Mouse (Mus musculus) neural tube, embryonic 11.5 days (tissue): Measurements from ENCODE around the gene Smarcc1. TPM values are rescaled to one million over a fixed set of nuclear protein-coding genes. Genes with fewer than 3 reads are reported as not detected.

ENCODE experiments used
- ATAC-seq: fragments of 200-750 bp; cut with Nextera tagmentation; 2 replicates; pipeline ENCODE4 v1.8.0; 2017; ENCODE audit warnings: moderate number of reproducible peaks, mild to moderate bottlenecking, moderate TSS enrichment, moderate library complexity; ENCODE audit not compliant: insufficient read depth, low FRiP score, low TSS enrichment
- DNase-seq: peaks from one replicate; pipeline ENCODE4 v3.0.0-alpha.2; 2015; ENCODE audit warnings: low spot score
- H3K27ac ChIP-seq: fragments of 300-500 bp; sonication (generic); 2 replicates; pipeline ENCODE4 v1.5.1; 2014; ENCODE audit warnings: low read depth, mild to moderate bottlenecking, low read length
- H3K27me3 ChIP-seq: fragments of 300-500 bp; sonication (generic); 2 replicates; pipeline ENCODE4 v1.6.1; 2014; ENCODE audit warnings: mild to moderate bottlenecking, low read length, mixed read lengths; ENCODE audit not compliant: control insufficient read depth, insufficient read depth
- H3K36me3 ChIP-seq: fragments of 300-500 bp; sonication (generic); 2 replicates; pipeline ENCODE4 v1.6.1; 2014; ENCODE audit warnings: mild to moderate bottlenecking, low read length, moderate library complexity, mixed read lengths; ENCODE audit not compliant: control insufficient read depth, insufficient read depth
- H3K4me1 ChIP-seq: fragments of 300-500 bp; sonication (generic); 2 replicates; pipeline ENCODE4 v1.6.1; 2014; ENCODE audit warnings: low read length, mixed read lengths; ENCODE audit not compliant: control insufficient read depth, insufficient read depth
- H3K4me2 ChIP-seq: fragments of 300-500 bp; sonication (generic); 2 replicates; pipeline ENCODE4 v1.6.1; 2014; ENCODE audit warnings: low read depth, mild to moderate bottlenecking, moderate library complexity
- H3K4me3 ChIP-seq: fragments of 300-500 bp; sonication (generic); 2 replicates; pipeline ENCODE4 v1.5.1; 2014; ENCODE audit warnings: low read depth, low read length
- H3K9ac ChIP-seq: fragments of 300-500 bp; sonication (generic); 2 replicates; pipeline ENCODE4 v1.6.1; 2014; ENCODE audit warnings: mild to moderate bottlenecking, low read length
- H3K9me3 ChIP-seq: fragments of 300-500 bp; sonication (generic); 2 replicates; pipeline ENCODE4 v1.6.1; 2016; ENCODE audit warnings: low read length; ENCODE audit not compliant: control insufficient read depth
- WGBS: fragments of 180-500 bp; shearing (Covaris S2); extraction: QIAGEN DNeasy Blood & Tissue Kit; methylation state at CpG from one replicate; pipeline ENCODE4 v1.1.7; 2014; 5-methylcytosine and 5-hydroxymethylcytosine counted together
- polyA plus RNA-seq: library from polyadenylated mRNA; unstranded; fragments of >200 nt; fragmentation: Nextera tagmentation; extraction: Ambion mirVana; gene quantifications from 2 replicates; pipeline ENCODE4 v1.2.1, GENCODE M21; 2014

Gene Smarcc1
- polyA plus RNA-seq, 1 experiment from 2014 or later: 157 TPM

- Histone ChIP-seq H3K4me3 (no peak overlapping the region), H3K27me3 (no peaks in the 10 kb centered on the region), H3K4me1 (peaks cover 6% of the 10 kb centered on the region; the same call in 1 of the 2 replicates), H3K36me3 (peaks cover 14% of the 10 kb centered on the region), H3K27ac (peak overlapping the region; percentile 68), H3K9me3 (no peaks in the 10 kb centered on the region), H3K4me2 (no peak overlapping the region), H3K9ac (no peak overlapping the region)
- DNase-seq (peak; percentile 61), ATAC-seq (peak; percentile 87)
- 44% methylated on average over 15 of the region's 15 CpGs for WGBS
Measured at GRCm38 (mm10) chr9:110205526-110206404, 88.3 kb downstream of the Smarcc1 start.

DNA sequence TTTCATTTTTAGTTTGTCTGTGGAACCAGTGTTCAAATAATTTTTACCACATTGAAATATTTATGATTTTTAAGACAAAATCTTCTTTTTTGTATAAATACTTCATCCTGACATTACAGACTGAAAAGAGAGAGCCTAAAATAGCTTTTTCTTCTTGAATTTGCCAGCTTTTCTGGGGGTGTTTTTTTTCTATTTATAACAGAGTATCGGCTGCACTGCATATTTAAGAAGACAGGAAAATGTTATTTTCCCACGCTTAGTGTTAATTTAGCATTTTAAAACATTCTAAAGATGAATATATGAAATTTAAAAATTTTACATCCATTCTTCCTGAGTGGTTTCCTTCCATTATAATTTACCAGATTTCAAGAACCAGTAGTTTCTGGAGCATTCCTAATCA is 88.9 kb downstream of the Smarcc1 start:
- Histone ChIP-seq H3K36me3 (peaks cover 14% of the 10 kb centered on the region), H3K9me3 (no peaks in the 10 kb centered on the region), H3K27ac (no peak overlapping the region), H3K4me2 (no peak overlapping the region), H3K9ac (no peak overlapping the region), H3K4me3 (no peak overlapping the region), H3K4me1 (peaks cover 6% of the 10 kb centered on the region; the same call in 1 of the 2 replicates), H3K27me3 (no peaks in the 10 kb centered on the region)
- ATAC-seq (no peak), DNase-seq (no peak)
- WGBS: 90% methylated on average over 2 of the region's 2 CpGs

DNA sequence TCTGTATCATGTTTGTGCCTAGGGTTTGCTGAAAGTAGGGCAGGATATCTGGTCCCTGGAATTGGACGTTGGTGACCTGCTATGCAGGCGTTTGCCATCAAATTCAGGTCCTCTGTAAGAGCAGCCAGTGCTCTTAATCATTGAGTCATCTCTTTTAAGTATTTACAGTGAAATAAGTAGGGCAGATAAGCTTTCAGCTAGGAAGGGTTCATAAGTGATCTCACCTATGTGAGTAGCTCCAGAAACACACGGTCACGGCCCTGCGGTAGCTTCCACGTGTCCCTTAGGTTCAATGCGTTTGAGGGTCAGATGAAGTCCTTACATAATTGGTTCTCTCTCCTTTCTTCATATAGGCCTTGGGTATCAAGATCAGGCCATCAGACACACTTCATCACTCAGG is 90.8 kb downstream of the Smarcc1 start:
- no peak overlapping the region for H3K27ac ChIP-seq
- H3K4me3 ChIP-seq: no peak overlapping the region
- H3K9me3 ChIP-seq: no peaks in the 10 kb centered on the region
- no peak overlapping the region for H3K4me2 ChIP-seq
- peaks cover 6% of the 10 kb centered on the region; the same call in 1 of the 2 replicates for H3K4me1 ChIP-seq
- no peaks in the 10 kb centered on the region for H3K27me3 ChIP-seq
- no peak for DNase-seq
- H3K9ac ChIP-seq: no peak overlapping the region
- 74% methylated on average over 7 of the region's 7 CpGs for WGBS
- no peak for ATAC-seq
- H3K36me3 ChIP-seq: peaks cover 11% of the 10 kb centered on the region

DNA sequence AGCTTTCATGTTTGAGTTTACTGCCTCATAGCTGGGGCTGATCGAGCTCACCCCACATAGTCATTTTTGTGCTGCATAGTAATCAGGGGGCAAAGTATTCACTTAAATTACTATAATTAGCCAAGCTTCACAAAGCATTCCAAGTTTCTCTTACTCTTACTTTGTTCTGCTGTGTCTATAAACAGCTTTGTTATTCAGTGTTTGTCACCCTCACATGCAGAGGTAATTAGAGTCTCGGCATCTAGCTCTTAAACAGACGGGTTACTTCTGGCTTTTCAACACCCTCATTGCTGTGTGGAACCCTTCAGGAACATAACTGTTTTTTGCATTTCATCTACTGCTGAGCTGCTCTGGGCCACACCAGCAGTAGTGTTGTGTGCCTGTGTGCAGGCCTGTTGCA is 91.5 kb downstream of the Smarcc1 start:
- DNase-seq (no peak), ATAC-seq (no peak)
- Histone ChIP-seq H3K4me1 (peaks cover 6% of the 10 kb centered on the region; the same call in 1 of the 2 replicates), H3K27me3 (no peaks in the 10 kb centered on the region), H3K36me3 (peaks cover 9% of the 10 kb centered on the region), H3K4me2 (no peak overlapping the region), H3K9ac (no peak overlapping the region), H3K27ac (no peak overlapping the region), H3K9me3 (no peaks in the 10 kb centered on the region), H3K4me3 (no peak overlapping the region)
- WGBS: 67% methylated on average over 3 of the region's 3 CpGs

- Histone ChIP-seq H3K27ac (no peak overlapping the region), H3K9ac (no peak overlapping the region), H3K4me2 (no peak overlapping the region), H3K4me1 (no peaks in the 10 kb centered on the region), H3K27me3 (no peaks in the 10 kb centered on the region), H3K9me3 (no peaks in the 10 kb centered on the region), H3K4me3 (no peak overlapping the region), H3K36me3 (peaks cover 22% of the 10 kb centered on the region)
- ATAC-seq (no peak), DNase-seq (peak; percentile 5)
- WGBS: 97% methylated on average over 4 of the region's 4 CpGs
Measured at GRCm38 (mm10) chr9:110224273-110224672, 106.8 kb downstream of the Smarcc1 start.

GRCm38 (mm10) chr9:110226191-110226590 is 108.7 kb downstream of the Smarcc1 start:
- DNase-seq (peak; percentile 4), ATAC-seq (no peak)
- H3K9me3 ChIP-seq: no peaks in the 10 kb centered on the region
- no peak overlapping the region for H3K4me3 ChIP-seq
- no peak overlapping the region for H3K9ac ChIP-seq
- no peaks in the 10 kb centered on the region for H3K27me3 ChIP-seq
- WGBS: 95% methylated on average over 4 of the region's 4 CpGs
- no peaks in the 10 kb centered on the region for H3K4me1 ChIP-seq
- H3K36me3 ChIP-seq: peaks cover 22% of the 10 kb centered on the region
- H3K27ac ChIP-seq: no peak overlapping the region
- no peak overlapping the region for H3K4me2 ChIP-seq

- H3K27ac ChIP-seq: no peak overlapping the region
- H3K36me3 ChIP-seq: peaks cover 18% of the 10 kb centered on the region
- H3K4me2 ChIP-seq: no peak overlapping the region
- WGBS: 83% methylated on average over 6 of the region's 6 CpGs
- peak; percentile 5 for DNase-seq
- H3K4me1 ChIP-seq: no peaks in the 10 kb centered on the region
- no peaks in the 10 kb centered on the region for H3K9me3 ChIP-seq
- H3K27me3 ChIP-seq: no peaks in the 10 kb centered on the region
- no peak overlapping the region for H3K4me3 ChIP-seq
- H3K9ac ChIP-seq: no peak overlapping the region
- ATAC-seq: no peak
Measured at GRCm38 (mm10) chr9:110228671-110229070, 111.2 kb downstream of the Smarcc1 start.

DNA sequence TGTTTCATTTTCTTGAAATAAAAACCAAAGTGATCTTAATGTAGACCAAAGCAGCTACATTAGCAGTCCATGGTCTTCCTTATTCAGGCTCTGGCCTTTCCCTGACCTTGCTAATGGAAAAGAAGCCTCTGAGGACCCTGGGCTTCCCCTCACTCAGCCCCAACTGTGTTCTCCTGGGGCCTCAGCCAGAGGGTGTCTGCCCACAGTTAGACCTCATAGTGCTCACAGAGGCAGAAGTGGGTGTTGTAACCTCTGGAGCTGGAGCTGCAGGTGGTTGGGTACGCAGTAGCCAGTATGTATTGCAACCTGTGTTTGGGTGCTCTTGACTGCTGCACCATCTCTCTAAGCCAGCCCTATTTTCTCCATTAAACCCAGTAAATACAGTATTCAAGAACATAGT is 111.6 kb downstream of the Smarcc1 start:
- no peak overlapping the region for H3K4me2 ChIP-seq

More for the DNA sequence above, 111.6 kb downstream of the Smarcc1 start:
- WGBS: 86% methylated on average over 1 of the region's 1 CpGs
- no peak overlapping the region for H3K9ac ChIP-seq
- H3K9me3 ChIP-seq: no peaks in the 10 kb centered on the region
- H3K27me3 ChIP-seq: no peaks in the 10 kb centered on the region
- no peak overlapping the region for H3K4me3 ChIP-seq
- no peaks in the 10 kb centered on the region for H3K4me1 ChIP-seq
- H3K27ac ChIP-seq: no peak overlapping the region
- H3K36me3 ChIP-seq: peaks cover 17% of the 10 kb centered on the region
- ATAC-seq: no peak
- peak; percentile 7 for DNase-seq
